Mouse (Mus musculus) heart, postnatal 0 days (tissue): ENCODE data around the gene Tmprss9.

ENCODE experiments used
- CTCF ChIP-seq: IDR thresholded peaks from 2 replicates; pipeline ENCODE4 v1.5.1; 2016; ENCODE audit warnings: antibody characterized with exemption, control low read depth, low read depth
- EP300 ChIP-seq: IDR thresholded peaks from 2 replicates; pipeline ENCODE4 v1.6.1; 2016; ENCODE audit warnings: antibody characterized with exemption, low read depth

DNA sequence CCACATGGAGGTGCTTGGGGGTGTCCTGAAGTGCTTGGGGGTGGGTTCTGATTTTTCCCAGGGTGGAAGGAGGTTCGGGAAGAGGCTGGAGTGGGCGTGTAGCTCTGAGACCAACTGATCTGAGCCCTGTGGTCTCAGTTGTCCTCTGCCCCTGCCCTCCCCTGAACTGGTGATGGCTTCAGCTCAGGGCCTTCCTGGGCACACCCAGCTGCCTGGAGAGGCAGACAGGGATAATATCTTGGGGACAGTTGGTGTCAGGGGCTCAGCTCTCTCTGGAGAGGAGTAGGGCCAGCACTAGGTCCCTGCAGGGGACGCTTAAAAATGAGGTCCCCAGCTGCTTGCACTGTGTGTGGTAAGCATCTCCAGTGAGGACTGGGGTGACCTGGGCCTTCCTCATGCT, 13.8 kb upstream of the Tmprss9 start:
- TF ChIP-seq CTCF (no peak), EP300 (no peak)
